In genomic region chr6:92871813-92872212, GRCm38 (mm10) we compare ENCODE assay signal across 30 mouse cellular contexts. TPM values are rescaled to one million over a fixed set of nuclear protein-coding genes. Genes with fewer than 3 reads are reported as not detected.
DNase-seq lines count a peak whose midpoint lies in the region; ATAC-seq and TF ChIP-seq lines count a peak whose summit lies in the region.
"Had no signal": no experiment of that assay in that cellular context is flagged by ENCODE, and none has a peak within 500 bp of the region (broad histone marks: within the 10 kb centered on the region; RNA-seq: fewer than 3 reads in every experiment).

No protein-coding gene starts in this region.

- peaks cover 16% of the 10 kb centered on the region for H3K4me1 ChIP-seq in kidney, embryonic 14.5 days (ENCODE audit: control insufficient read depth, insufficient read depth, low read length)
- H3K4me1 ChIP-seq in lung, embryonic 14.5 days (ENCODE audit: insufficient read depth) = peaks cover 20% of the 10 kb centered on the region
- peaks cover 20% of the 10 kb centered on the region for H3K4me1 ChIP-seq in lung, adult 2 months (ENCODE audit: control insufficient read depth, insufficient read depth, low read length)
- peaks cover 29% of the 10 kb centered on the region for H3K4me1 ChIP-seq in limb, embryonic 10.5 days

- peak; percentile 32; the same call in 1 of the 2 replicates for ATAC-seq in kidney, embryonic 14.5 days (ENCODE audit: low FRiP score, low TSS enrichment)
- peak; percentile 21 for ATAC-seq in lung, embryonic 14.5 days (ENCODE audit: insufficient read depth)
- ATAC-seq: CD4-positive, CD25-positive, alpha-beta regulatory T cell, adult 4 months; forebrain, embryonic 15.5 days had no signal

- H3K4me2 ChIP-seq in kidney, embryonic 14.5 days (replicated peaks; ENCODE audit: low read depth, low read length) = no peak overlapping the region
- H3K4me2 ChIP-seq in lung, embryonic 14.5 days = no peak overlapping the region
- H3K4me2 ChIP-seq: embryonic facial prominence, embryonic 13.5 days; forebrain, embryonic 12.5 days; forebrain, embryonic 15.5 days; heart, embryonic 12.5 days; heart, embryonic 15.5 days; hindbrain, embryonic 14.5 days had no signal

- 38% methylated on average over 4 of the region's 4 CpGs for WGBS in kidney, embryonic 14.5 days
- WGBS in lung, embryonic 14.5 days = 34% methylated on average over 4 of the region's 4 CpGs
- WGBS in lung, adult 2 months = 66% methylated on average over 4 of the region's 4 CpGs
- 45% methylated on average over 4 of the region's 4 CpGs for WGBS in limb, embryonic 10.5 days

- H3K9me3 ChIP-seq in kidney, embryonic 14.5 days (ENCODE audit: control insufficient read depth, low read length) = no peaks in the 10 kb centered on the region
- H3K9me3 ChIP-seq in lung, embryonic 14.5 days (ENCODE audit: low read depth, low read length) = no peaks in the 10 kb centered on the region
- H3K9me3 ChIP-seq in limb, embryonic 10.5 days (replicated peaks) = no peaks in the 10 kb centered on the region
- H3K9me3 ChIP-seq: embryonic facial prominence, embryonic 10.5 days; embryonic facial prominence, embryonic 13.5 days; forebrain, embryonic 12.5 days; forebrain, embryonic 15.5 days; heart, embryonic 12.5 days; heart, embryonic 15.5 days had no signal

- H3K9ac ChIP-seq in kidney, embryonic 14.5 days (ENCODE audit: low read depth, low read length) = no peak overlapping the region
- no peak overlapping the region for H3K9ac ChIP-seq in lung, embryonic 14.5 days
- H3K9ac ChIP-seq: embryonic facial prominence, embryonic 13.5 days; forebrain, embryonic 12.5 days; forebrain, embryonic 15.5 days; heart, embryonic 12.5 days; heart, embryonic 15.5 days; hindbrain, embryonic 14.5 days had no signal

- H3K27me3 ChIP-seq in kidney, embryonic 14.5 days (ENCODE audit: control insufficient read depth, insufficient read depth, low read length) = no peaks in the 10 kb centered on the region
- no peaks in the 10 kb centered on the region for H3K27me3 ChIP-seq in lung, embryonic 14.5 days (ENCODE audit: insufficient read depth, low read length)
- H3K27me3 ChIP-seq in limb, embryonic 10.5 days (ENCODE audit: low read depth, poor library complexity, severe bottlenecking) = no peaks in the 10 kb centered on the region
- H3K27me3 ChIP-seq: embryonic facial prominence, embryonic 13.5 days; forebrain, embryonic 12.5 days; forebrain, embryonic 15.5 days; heart, embryonic 12.5 days; heart, embryonic 15.5 days had no signal

- TF ChIP-seq POLR2A in lung, adult 2 months (IDR thresholded peaks at IDR 0.05; ENCODE audit: borderline replicate concordance, extremely low read depth, low read depth, low read length) = no peak

- no peak overlapping the region for H3K4me3 ChIP-seq in kidney, embryonic 14.5 days (ENCODE audit: low read length)
- no peak overlapping the region for H3K4me3 ChIP-seq in lung, embryonic 14.5 days (ENCODE audit: low read depth, low read length)
- H3K4me3 ChIP-seq in lung, adult 2 months (replicated peaks; ENCODE audit: extremely low read depth, low read depth, low read length) = no peak overlapping the region
- H3K4me3 ChIP-seq in limb, embryonic 10.5 days = no peak overlapping the region
- H3K4me3 ChIP-seq: embryonic facial prominence, embryonic 10.5 days; embryonic facial prominence, embryonic 13.5 days; erythroblast, embryonic 14.5 days; forebrain, embryonic 12.5 days; forebrain, embryonic 15.5 days; heart, embryonic 12.5 days; heart, embryonic 15.5 days had no signal

- H3K36me3 ChIP-seq in kidney, embryonic 14.5 days (ENCODE audit: control insufficient read depth, insufficient read depth, low read length) = peaks cover 51% of the 10 kb centered on the region
- H3K36me3 ChIP-seq in lung, embryonic 14.5 days (ENCODE audit: insufficient read depth) = peaks cover 39% of the 10 kb centered on the region; the same call in 1 of the 2 replicates
- H3K36me3 ChIP-seq in limb, embryonic 10.5 days = peaks cover 2% of the 10 kb centered on the region; the same call in 1 of the 2 replicates
- H3K36me3 ChIP-seq: forebrain, embryonic 12.5 days; forebrain, embryonic 15.5 days had no signal

- no peak for DNase-seq in kidney, postnatal 14 days
- DNase-seq in lung, embryonic 14.5 days = peak; percentile 78
- DNase-seq in lung, adult 2 months = no peak
- DNase-seq in lung, postnatal 10 days = peak; percentile 41
- DNase-seq in lung, adult 18-20 months = no peak
- peak; percentile 19 for DNase-seq in limb, embryonic 10.5 days (ENCODE audit: low spot score)
- DNase-seq in c-Kit-positive CD71-positive TER-119-positive erythroid progenitor cells, embryonic 14.5 days (ENCODE audit: low spot score) = no peak
- DNase-seq: adrenal gland, adult 2 months; adrenal gland, postnatal 14 days; cerebellum, adult 11-12 months; cerebellum, adult 8-10 months; cerebellum, postnatal 10 days; cerebellum, postnatal 36 days; embryo, embryonic 11 days; gastrocnemius, postnatal 10 days; heart, postnatal 14 days; heart, postnatal 4 days had no signal

- peak overlapping the region; percentile 24; the same call in 1 of the 2 replicates for H3K27ac ChIP-seq in kidney, embryonic 14.5 days (ENCODE audit: low read depth, low read length)
- H3K27ac ChIP-seq in lung, embryonic 14.5 days (ENCODE audit: low read depth) = 0 out of 2 replicates have a peak overlapping the region, but pooled peaks have one; percentile 16
- no peak overlapping the region for H3K27ac ChIP-seq in limb, embryonic 10.5 days
- H3K27ac ChIP-seq: embryonic facial prominence, embryonic 10.5 days; embryonic facial prominence, embryonic 13.5 days; forebrain, embryonic 12.5 days; forebrain, embryonic 15.5 days; heart, embryonic 15.5 days; hindbrain, embryonic 14.5 days had no signal

- TF ChIP-seq CTCF in lung, embryonic 14.5 days (IDR thresholded peaks at IDR 0.05; ENCODE audit: low read depth) = no peak
- no peak for TF ChIP-seq CTCF in lung, adult 2 months (IDR thresholded peaks at IDR 0.05; ENCODE audit: insufficient read depth, low read length)

RNA-seq across cellular contexts. Expression of gene Gm15737, which starts 2.7 kb away (rescaled TPM):
- 0.26 and 0.27 TPM in 2 replicates for polyA plus RNA-seq in kidney, embryonic 14.5 days (2014; fragmentation: Nextera tagmentation; extraction: Ambion mirVana)
- polyA plus RNA-seq in lung, embryonic 14.5 days (2014; fragmentation: Nextera tagmentation; extraction: Ambion mirVana) = 0.16 and 0.20 TPM in 2 replicates
- polyA plus RNA-seq in lung, adult 2 months (2012; rRNA removed) = 0.02 TPM in 1 of 2 replicates, not detected in the other
- polyA plus RNA-seq in limb, embryonic 10.5 days (2016; fragmentation: Nextera tagmentation; extraction: Ambion mirVana) = not detected in 2 replicates
- polyA plus RNA-seq: C2C12; CD4-positive, CD25-positive, alpha-beta regulatory T cell, adult 4 months; cortical plate, adult 2 months; embryonic facial prominence, embryonic 10.5 days; embryonic facial prominence, embryonic 13.5 days; erythroblast, embryonic 14.5 days; forebrain, embryonic 12.5 days; forebrain, embryonic 15.5 days; hindbrain, embryonic 11.5 days had no signal

RNA-seq across cellular contexts. Expression of gene A730049H05Rik, which starts 55.5 kb away (rescaled TPM):
- 1.2 and 1.6 TPM in 2 replicates for polyA plus RNA-seq in kidney, embryonic 14.5 days (2014; fragmentation: Nextera tagmentation; extraction: Ambion mirVana)
- 0.68 and 1.1 TPM in 2 replicates for polyA plus RNA-seq in lung, embryonic 14.5 days (2014; fragmentation: Nextera tagmentation; extraction: Ambion mirVana)
- 0.08 and 0.15 TPM in 2 replicates for polyA plus RNA-seq in lung, adult 2 months (2012; rRNA removed)
- polyA plus RNA-seq in limb, embryonic 10.5 days (2016; fragmentation: Nextera tagmentation; extraction: Ambion mirVana) = 0.30 and 0.39 TPM in 2 replicates
- polyA plus RNA-seq: C2C12; CD4-positive, CD25-positive, alpha-beta regulatory T cell, adult 4 months; erythroblast, embryonic 14.5 days had no signal

Comparison
In these comparisons a context has a peak if more than half of its experiments do, and no peak if none do; other contexts are left out.
1. DNase-seq: peak in lung, embryonic 14.5 days (single experiment), lung, postnatal 10 days (single experiment) and limb, embryonic 10.5 days (single experiment); none in kidney, postnatal 14 days (single experiment), lung, adult 2 months (single experiment), lung, adult 18-20 months (0 of 2) and c-Kit-positive CD71-positive TER-119-positive erythroid progenitor cells, embryonic 14.5 days (single experiment).